Mouse (Mus musculus): ENCODE results near the gene Khsrp. TPM values are rescaled to one million over a fixed set of nuclear protein-coding genes. Genes with fewer than 3 reads are reported as not detected.

Khsrp gene
- polyA plus RNA-seq, 1 experiment: 56.3 TPM

- Histone ChIP-seq H3K4me1 (ENCODE audit: control insufficient read depth, insufficient read depth, low read length) (no peaks in the 10 kb centered on the region; the same call in 1 of the 2 replicates), H3K4me3 (replicated peaks; ENCODE audit: control insufficient read depth, low read depth, low read length) (peak overlapping the region; percentile 72), H3K27ac (ENCODE audit: control insufficient read depth, insufficient read depth, low read depth, low read length, poor library complexity) (peak overlapping the region; percentile 62)
- under 1% methylated on average over 25 of the region's 25 CpGs for WGBS
- TF ChIP-seq CTCF (IDR thresholded peaks at IDR 0.05; ENCODE audit: control insufficient read depth, insufficient read depth, low read length) (no peak), POLR2A (IDR thresholded peaks at IDR 0.05; ENCODE audit: borderline replicate concordance, control insufficient read depth, low read depth, low read length) (no peak)
These were observed 41.7 kb downstream of the Khsrp start for GRCm38 (mm10) chr17:56989467-56990114.

- Histone ChIP-seq H3K27ac (ENCODE audit: control insufficient read depth, insufficient read depth, low read depth, low read length, poor library complexity) (no peak overlapping the region), H3K4me1 (ENCODE audit: control insufficient read depth, insufficient read depth, low read length) (no peaks in the 10 kb centered on the region; the same call in 1 of the 2 replicates), H3K4me3 (replicated peaks; ENCODE audit: control insufficient read depth, low read depth, low read length) (no peak overlapping the region)
- TF ChIP-seq CTCF (IDR thresholded peaks at IDR 0.05; ENCODE audit: control insufficient read depth, insufficient read depth, low read length): no peak
- no peak for TF ChIP-seq POLR2A (IDR thresholded peaks at IDR 0.05; ENCODE audit: borderline replicate concordance, control insufficient read depth, low read depth, low read length)
- WGBS: 52% methylated on average over 7 of the region's 7 CpGs
These were observed 42.3 kb downstream of the Khsrp start for GRCm38 (mm10) chr17:56988921-56989430.

- Histone ChIP-seq H3K4me1 (ENCODE audit: control insufficient read depth, insufficient read depth, low read length) (no peaks in the 10 kb centered on the region; the same call in 1 of the 2 replicates), H3K27ac (ENCODE audit: control insufficient read depth, insufficient read depth, low read depth, low read length, poor library complexity) (no peak overlapping the region), H3K4me3 (replicated peaks; ENCODE audit: control insufficient read depth, low read depth, low read length) (no peak overlapping the region)
- TF ChIP-seq POLR2A (IDR thresholded peaks at IDR 0.05; ENCODE audit: borderline replicate concordance, control insufficient read depth, low read depth, low read length): no peak
- TF ChIP-seq CTCF (IDR thresholded peaks at IDR 0.05; ENCODE audit: control insufficient read depth, insufficient read depth, low read length): no peak
- WGBS: 55% methylated on average over 7 of the region's 7 CpGs
These were observed 42.9 kb downstream of the Khsrp start for GRCm38 (mm10) chr17:56988441-56988840.

GRCm38 (mm10) chr17:56986105-56986805 is 45.1 kb downstream of the Khsrp start:
- 62% methylated on average over 3 of the region's 3 CpGs for WGBS
- Histone ChIP-seq H3K4me1 (ENCODE audit: control insufficient read depth, insufficient read depth, low read length) (no peaks in the 10 kb centered on the region; the same call in 1 of the 2 replicates), H3K27ac (ENCODE audit: control insufficient read depth, insufficient read depth, low read depth, low read length, poor library complexity) (no peak overlapping the region), H3K4me3 (replicated peaks; ENCODE audit: control insufficient read depth, low read depth, low read length) (no peak overlapping the region)
- no peak for TF ChIP-seq CTCF (IDR thresholded peaks at IDR 0.05; ENCODE audit: control insufficient read depth, insufficient read depth, low read length)
- TF ChIP-seq POLR2A (IDR thresholded peaks at IDR 0.05; ENCODE audit: borderline replicate concordance, control insufficient read depth, low read depth, low read length): no peak

- Histone ChIP-seq H3K4me1 (ENCODE audit: control insufficient read depth, insufficient read depth, low read length) (no peaks in the 10 kb centered on the region; the same call in 1 of the 2 replicates), H3K4me3 (replicated peaks; ENCODE audit: control insufficient read depth, low read depth, low read length) (no peak overlapping the region), H3K27ac (ENCODE audit: control insufficient read depth, insufficient read depth, low read depth, low read length, poor library complexity) (no peak overlapping the region)
- 78% methylated on average over 3 of the region's 3 CpGs for WGBS
- TF ChIP-seq CTCF (IDR thresholded peaks at IDR 0.05; ENCODE audit: control insufficient read depth, insufficient read depth, low read length): no peak
- TF ChIP-seq POLR2A (IDR thresholded peaks at IDR 0.05; ENCODE audit: borderline replicate concordance, control insufficient read depth, low read depth, low read length): no peak
These were observed 45.7 kb downstream of the Khsrp start for GRCm38 (mm10) chr17:56985656-56986055.

- TF ChIP-seq POLR2A (IDR thresholded peaks at IDR 0.05; ENCODE audit: borderline replicate concordance, control insufficient read depth, low read depth, low read length) (no peak), CTCF (IDR thresholded peaks at IDR 0.05; ENCODE audit: control insufficient read depth, insufficient read depth, low read length) (no peak)
- Histone ChIP-seq H3K4me1 (ENCODE audit: control insufficient read depth, insufficient read depth, low read length) (no peaks in the 10 kb centered on the region; the same call in 1 of the 2 replicates), H3K27ac (ENCODE audit: control insufficient read depth, insufficient read depth, low read depth, low read length, poor library complexity) (no peak overlapping the region), H3K4me3 (replicated peaks; ENCODE audit: control insufficient read depth, low read depth, low read length) (no peak overlapping the region)
- WGBS: 59% methylated on average over 9 of the region's 9 CpGs
These were observed 46.4 kb downstream of the Khsrp start for GRCm38 (mm10) chr17:56984886-56985285.

GRCm38 (mm10) chr17:56982013-56982412 is 49.3 kb downstream of the Khsrp start, which contains the start of gene Acer1:
Acer1 (minus strand) TSS chr17:56982126.
- H3K27ac ChIP-seq (ENCODE audit: control insufficient read depth, insufficient read depth, low read depth, low read length, poor library complexity): no peak within 1 kb of the TSS
- TF ChIP-seq POLR2A (IDR thresholded peaks at IDR 0.05; ENCODE audit: borderline replicate concordance, control insufficient read depth, low read depth, low read length) (no peak), CTCF (IDR thresholded peaks at IDR 0.05; ENCODE audit: control insufficient read depth, insufficient read depth, low read length) (no peak)
- 80% methylated on average over 5 of the region's 5 CpGs for WGBS
- no peaks in the 10 kb centered on the region for H3K4me1 ChIP-seq (ENCODE audit: control insufficient read depth, insufficient read depth, low read length)
- H3K4me3 ChIP-seq (replicated peaks; ENCODE audit: control insufficient read depth, low read depth, low read length): no peak within 1 kb of the TSS

GRCm38 (mm10) chr17:56981049-56981448 is 50.3 kb downstream of the Khsrp start:
- 77% methylated on average over 7 of the region's 7 CpGs for WGBS
- no peaks in the 10 kb centered on the region for H3K4me1 ChIP-seq (ENCODE audit: control insufficient read depth, insufficient read depth, low read length)
- no peak overlapping the region for H3K27ac ChIP-seq (ENCODE audit: control insufficient read depth, insufficient read depth, low read depth, low read length, poor library complexity)

More at GRCm38 (mm10) chr17:56981049-56981448, 50.3 kb downstream of the Khsrp start:
- no peak overlapping the region for H3K4me3 ChIP-seq (replicated peaks; ENCODE audit: control insufficient read depth, low read depth, low read length)
- TF ChIP-seq CTCF (IDR thresholded peaks at IDR 0.05; ENCODE audit: control insufficient read depth, insufficient read depth, low read length) (no peak), POLR2A (IDR thresholded peaks at IDR 0.05; ENCODE audit: borderline replicate concordance, control insufficient read depth, low read depth, low read length) (no peak)
